Mouse (Mus musculus): ENCODE results near the gene Pigf. TPM values are rescaled to one million over a fixed set of nuclear protein-coding genes. Genes with fewer than 3 reads are reported as not detected.
"Not testable (repeated sequence)": the region's sequence is repeated elsewhere in the genome, so short reads cannot be mapped to it uniquely, and the experiment has no call there.

Pigf gene
- 25.8 and 26.9 TPM in 2 replicates for polyA plus RNA-seq (2015; fragmentation: Nextera tagmentation; extraction: Ambion mirVana)

DNA sequence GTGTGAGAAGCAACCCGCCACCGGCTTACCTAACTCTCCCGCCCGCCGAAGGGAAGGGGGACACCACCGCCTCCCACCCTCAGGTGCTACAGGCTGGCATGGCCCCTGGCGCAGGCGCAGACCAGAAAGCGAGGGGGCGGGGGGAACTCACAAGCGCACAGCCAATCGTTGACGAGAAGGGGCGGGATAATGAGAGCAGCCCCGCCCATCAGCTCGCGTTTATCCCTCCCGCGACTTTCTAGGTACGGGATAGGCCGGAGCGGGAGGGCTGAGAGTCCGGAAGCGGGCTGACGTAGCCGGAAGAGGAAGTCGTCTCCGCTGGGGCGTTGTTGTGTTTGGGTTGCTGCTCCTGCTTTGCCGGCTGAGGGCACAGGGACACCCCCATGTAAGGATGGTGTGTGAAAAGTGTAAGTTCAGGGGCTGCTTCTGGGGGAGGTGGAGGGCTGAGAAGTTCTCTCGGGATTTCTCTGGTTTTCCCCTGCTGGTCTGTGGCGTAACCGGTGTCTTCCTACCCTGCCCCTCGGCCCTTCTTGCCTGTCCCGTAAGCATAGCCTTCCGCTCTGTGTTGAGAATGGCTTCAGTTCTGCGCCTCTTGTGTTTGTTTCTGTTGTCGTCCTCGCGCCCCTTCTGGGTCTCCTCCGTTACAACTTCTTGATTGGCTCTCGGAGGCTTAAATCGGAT, at the start of gene Pigf, which contains the start of gene Cript:
Pigf (minus strand) TSS at position 138 of the 681 bp plus-strand sequence.
Cript (plus strand) TSS at position 282 of the 681 bp plus-strand sequence.
- DNase-seq (ENCODE audit: low spot score) = peak; percentile 99

- DNase-seq (ENCODE audit: low spot score) = no peak
Measured at GRCm38 (mm10) chr17:87073470-87073869, 48.3 kb upstream of the Pigf start.

DNA sequence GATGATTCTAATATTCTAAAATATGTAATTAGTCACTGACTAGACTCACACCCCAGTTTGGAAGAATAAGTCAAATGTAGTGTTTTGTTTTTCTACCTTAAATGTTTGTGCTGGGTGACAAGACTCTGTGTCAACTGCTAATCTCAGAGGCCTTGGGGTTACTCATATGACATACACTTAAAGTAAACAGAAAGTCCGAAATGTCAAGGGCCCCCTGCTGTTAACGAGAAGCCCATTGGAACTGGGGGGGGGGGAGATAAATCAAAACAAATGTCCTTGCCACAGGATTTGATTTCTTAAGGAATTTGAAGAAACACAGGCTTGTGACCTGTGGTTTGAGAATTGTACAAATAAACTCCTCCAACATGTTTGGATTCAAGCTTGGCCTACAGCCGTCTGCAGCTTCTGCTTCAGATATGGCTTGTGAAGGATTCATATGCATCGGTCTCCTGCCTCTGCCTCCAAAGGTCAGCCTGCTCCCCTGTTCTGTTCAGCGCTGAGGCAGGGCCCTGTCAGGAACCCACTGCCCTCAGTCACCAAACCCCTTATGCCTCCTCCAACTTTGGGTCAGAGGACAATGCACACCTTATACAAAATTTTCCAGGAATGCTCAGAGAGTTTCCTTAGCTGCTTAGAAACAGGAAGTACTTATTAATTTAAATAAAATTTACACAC, 47.7 kb upstream of the Pigf start:
- no peak for DNase-seq (ENCODE audit: low spot score)

GRCm38 (mm10) chr17:87072183-87072582, 47.0 kb upstream of the Pigf start:
- not testable (repeated sequence) for DNase-seq (ENCODE audit: low spot score)

DNA sequence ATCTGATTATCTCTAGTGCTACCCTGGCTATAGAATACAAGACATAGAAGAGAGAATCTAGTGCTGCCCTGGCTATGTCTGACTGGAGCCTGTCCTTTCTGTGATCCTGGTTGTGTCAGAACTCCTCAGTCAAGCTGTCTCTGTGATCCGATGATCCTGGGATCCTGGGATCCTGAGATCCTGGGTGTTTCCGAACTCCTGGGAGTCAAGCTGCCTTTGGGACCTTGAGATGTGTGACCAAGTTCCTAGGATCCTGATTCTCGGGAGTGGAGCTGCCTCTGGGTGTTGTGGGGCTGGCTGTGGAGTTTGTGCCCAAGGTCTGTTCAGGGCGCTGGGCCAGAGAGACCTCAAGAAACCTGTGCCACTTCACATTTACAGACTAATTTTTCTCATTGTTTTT, 43.8 kb upstream of the Pigf start:
- no peak for DNase-seq (ENCODE audit: low spot score)

- DNase-seq (ENCODE audit: low spot score) = peak; percentile 45
Measured at GRCm38 (mm10) chr17:87063969-87064368, 38.8 kb upstream of the Pigf start.

DNA sequence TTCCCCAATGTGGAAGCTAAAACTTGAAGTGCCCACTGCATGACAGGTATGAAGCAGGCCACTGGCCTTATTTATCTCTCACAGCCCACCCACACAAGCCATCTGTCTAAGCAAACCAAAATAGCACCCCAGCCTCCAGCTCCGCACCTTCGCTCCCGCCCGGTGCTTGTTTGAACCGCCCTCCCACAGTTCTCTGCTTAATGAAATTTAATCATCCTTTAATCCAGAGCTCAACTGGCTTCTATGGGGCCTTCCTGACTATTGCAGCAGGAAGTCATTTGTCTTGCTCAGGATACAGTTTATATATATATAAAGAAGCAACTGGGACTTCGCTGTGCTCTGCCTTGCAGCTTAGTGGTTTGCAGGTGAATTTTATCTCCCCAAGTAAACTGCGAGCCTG, 38.3 kb upstream of the Pigf start:
- no peak for DNase-seq (ENCODE audit: low spot score)

- no peak for DNase-seq (ENCODE audit: low spot score)
Measured at GRCm38 (mm10) chr17:87062639-87063038, 37.4 kb upstream of the Pigf start.

- DNase-seq (ENCODE audit: low spot score) = no peak
Measured at GRCm38 (mm10) chr17:87057486-87058266, 32.5 kb upstream of the Pigf start.

DNA sequence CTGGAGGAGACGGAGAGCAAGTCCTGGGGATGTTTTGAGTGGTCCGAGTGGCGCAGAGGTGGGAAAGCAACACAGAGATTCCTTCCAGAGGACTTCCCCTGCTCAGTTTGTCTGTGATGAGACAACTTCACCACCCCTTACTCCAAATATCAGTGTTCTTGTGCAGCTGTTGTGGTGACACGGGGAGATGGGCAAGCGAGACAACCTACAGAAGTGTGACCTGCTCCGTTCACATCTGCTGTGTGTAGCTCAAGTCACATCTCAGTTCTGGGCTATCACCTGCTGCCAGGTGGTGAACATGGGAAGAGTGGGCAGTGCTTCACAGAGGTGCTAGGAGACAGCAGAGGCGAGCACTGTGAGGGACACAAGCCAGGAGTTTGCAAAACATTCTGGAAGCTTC, 31.6 kb upstream of the Pigf start:
- DNase-seq (ENCODE audit: low spot score) = no peak

- DNase-seq (ENCODE audit: low spot score) = no peak
Measured at GRCm38 (mm10) chr17:87055663-87056062, 30.5 kb upstream of the Pigf start.

- DNase-seq (ENCODE audit: low spot score) = no peak
Measured at GRCm38 (mm10) chr17:87055051-87055459, 29.8 kb upstream of the Pigf start.

- DNase-seq (ENCODE audit: low spot score) = no peak
Measured at GRCm38 (mm10) chr17:87053921-87054320, 28.7 kb upstream of the Pigf start.

GRCm38 (mm10) chr17:87052432-87052831, 27.2 kb upstream of the Pigf start:
- no peak for DNase-seq (ENCODE audit: low spot score)

GRCm38 (mm10) chr17:87051652-87052051, 26.4 kb upstream of the Pigf start:
- DNase-seq (ENCODE audit: low spot score) = no peak

GRCm38 (mm10) chr17:87050469-87051175, 25.4 kb upstream of the Pigf start:
- DNase-seq (ENCODE audit: low spot score) = no peak

DNA sequence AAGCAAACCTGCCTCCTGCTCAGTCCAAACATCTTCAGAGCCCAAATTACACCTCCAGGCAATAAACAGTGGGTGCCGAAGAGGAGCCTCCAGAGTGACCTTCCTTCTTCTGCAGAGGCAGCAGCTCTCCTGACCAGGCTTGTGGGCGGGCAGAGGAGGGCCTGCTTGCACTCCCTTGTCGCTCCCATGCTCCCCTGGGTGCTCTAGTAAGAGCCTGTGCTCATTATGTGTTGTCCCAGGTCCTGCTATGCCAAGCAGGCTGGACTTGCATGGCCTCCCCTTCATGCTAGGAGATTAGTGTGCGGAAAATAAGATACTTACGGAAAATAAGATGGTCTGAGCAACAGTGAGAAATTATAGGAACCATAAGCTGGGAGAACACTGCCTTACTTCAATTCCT, 24.5 kb upstream of the Pigf start:
- no peak for DNase-seq (ENCODE audit: low spot score)

DNA sequence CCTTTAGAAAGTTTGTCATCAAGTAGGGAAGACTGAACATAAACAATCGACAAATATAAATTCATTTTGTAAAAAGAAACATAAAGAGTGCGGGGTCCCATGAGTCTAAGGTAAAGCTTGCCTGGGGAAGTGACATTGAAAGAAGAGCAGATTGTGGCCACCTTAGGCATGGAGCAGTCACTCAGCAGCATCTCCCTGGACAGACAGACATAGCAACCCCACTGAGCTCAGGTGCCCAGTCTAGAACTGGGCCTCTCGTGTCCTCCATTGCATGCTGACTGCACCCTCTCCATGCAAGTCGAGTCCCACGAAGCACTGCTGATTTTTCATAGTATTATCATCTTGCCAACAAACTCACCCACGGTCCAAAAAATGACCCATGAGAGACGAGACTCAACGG, 19.6 kb upstream of the Pigf start:
- no peak for DNase-seq (ENCODE audit: low spot score)

DNA sequence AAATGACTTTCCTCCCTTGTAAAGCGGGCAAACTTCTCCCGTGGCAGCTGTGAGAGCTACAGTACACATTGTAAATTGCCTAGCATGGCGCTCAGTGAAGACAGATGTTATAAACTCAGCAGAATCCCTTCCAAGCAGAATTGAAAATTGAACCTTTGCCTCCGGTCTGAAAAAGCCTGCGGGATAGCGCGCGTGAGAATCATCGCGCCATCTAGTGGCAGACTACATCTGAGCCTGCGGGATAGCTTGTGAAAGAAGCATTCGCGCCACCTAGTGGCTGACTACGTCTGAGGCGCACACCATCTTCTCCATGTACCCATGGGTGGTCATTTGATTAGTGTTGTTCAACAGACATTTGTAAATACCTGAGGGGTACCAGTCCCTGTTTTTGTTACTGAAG, 19.2 kb upstream of the Pigf start:
- peak; percentile 91 for DNase-seq (ENCODE audit: low spot score)

DNA sequence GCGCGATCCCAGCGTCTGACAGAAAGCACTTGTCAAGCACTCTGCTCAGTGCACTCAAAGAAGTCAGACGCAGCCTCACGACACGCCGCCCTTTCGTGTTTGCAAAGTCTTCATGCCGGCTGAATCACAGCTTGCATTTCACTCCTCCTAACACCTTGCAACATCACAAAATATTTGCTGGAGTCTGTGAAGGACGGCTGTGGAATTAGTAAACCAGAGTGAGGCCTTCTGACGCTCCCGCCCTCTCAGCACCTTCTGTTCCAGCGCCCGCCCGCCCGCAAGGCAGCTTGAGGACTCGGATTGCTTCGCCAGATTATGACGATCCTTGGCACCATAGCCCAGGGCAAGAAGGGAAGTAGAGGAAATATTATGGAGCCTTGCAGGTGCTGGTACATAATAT, 16.5 kb upstream of the Pigf start:
- DNase-seq (ENCODE audit: low spot score) = no peak

DNA sequence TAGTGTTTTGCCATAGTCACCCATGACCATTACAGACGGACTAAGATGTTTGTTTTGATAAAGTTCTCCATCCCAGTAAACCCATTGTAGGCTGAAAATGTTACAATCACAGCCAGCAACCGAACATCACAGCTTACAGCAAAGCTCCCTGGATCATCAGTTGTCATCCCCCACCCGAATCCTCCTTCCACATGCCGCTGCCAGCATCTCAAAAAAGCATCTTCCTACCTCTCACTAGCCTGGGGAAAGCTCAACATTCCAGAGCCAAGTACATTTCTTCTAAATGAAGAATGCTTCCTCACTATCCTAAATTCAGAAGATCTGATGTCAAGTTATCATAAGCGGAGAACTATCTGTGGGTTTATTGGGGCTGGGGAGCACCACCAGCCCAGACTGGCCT, 13.3 kb upstream of the Pigf start:
- no peak for DNase-seq (ENCODE audit: low spot score)
